Mouse (Mus musculus) mouse trophoblast stem cell (cell line): Measurements from ENCODE around the gene Gm29582.
"Not testable (repeated sequence)": the region's sequence is repeated elsewhere in the genome, so short reads cannot be mapped to it uniquely, and the experiment has no call there.

Experiments used
- in situ Hi-C, 2 experiments: fragments of 300-500 bp; cut with MseI, MboI; formaldehyde crosslinking; loops; 2 replicates in 1 of 2; 3 replicates in 1 of 2; pipeline ENCODE4 v1.15.1; 2025

The Gm29582 gene

GRCm38 (mm10) chrY:30738461-30738860 is at the start of gene Gm29582:
Gene Gm29582, minus strand, starts transcription at chrY:30738561.
- in situ Hi-C loops = not testable (repeated sequence)
